Comparison of ENCODE assay signal across 10 mouse cellular contexts in genomic region chr5:148386471-148386870, GRCm38 (mm10). TPM values are rescaled to one million over a fixed set of nuclear protein-coding genes. Genes with fewer than 3 reads are reported as not detected.
DNase-seq lines count a peak whose midpoint lies in the region; TF ChIP-seq lines count a peak whose summit lies in the region.
"Had no signal": no experiment of that assay in that cellular context is flagged by ENCODE, and none has a peak within 500 bp of the region (broad histone marks: within the 10 kb centered on the region; RNA-seq: fewer than 3 reads in every experiment).

No protein-coding gene starts in this region.

- H3K27ac ChIP-seq in cortical plate, adult 2 months (ENCODE audit: insufficient read depth, low read length), result no peak overlapping the region
- H3K27ac ChIP-seq: hindbrain, embryonic 15.5 days; midbrain, embryonic 10.5 days had no signal

- peak; percentile 37 for TF ChIP-seq CTCF in cortical plate, adult 2 months (IDR thresholded peaks at IDR 0.05; ENCODE audit: extremely low read depth, insufficient read depth, low read length)

- peaks cover 3% of the 10 kb centered on the region for H3K4me1 ChIP-seq in cortical plate, adult 2 months (ENCODE audit: control insufficient read depth, insufficient read depth, low read length)
- H3K4me1 ChIP-seq: midbrain, embryonic 10.5 days had no signal

- DNase-seq in frontal cortex, postnatal 36 days (ENCODE audit: low spot score in 2 of 2), result peak; percentile 43 to 59
- DNase-seq in frontal cortex, postnatal 10 days (ENCODE audit: low spot score in 2 of 2), result no peak
- DNase-seq in right cerebral cortex, adult 2 months (ENCODE audit: low spot score in 2 of 2), result peak; percentile 44 to 48
- no peak for DNase-seq in right cerebral cortex, postnatal 4 days
- DNase-seq in thymus, postnatal 14 days, result peak; percentile 31
- DNase-seq in kidney, postnatal 25 days, result no peak
- no peak for DNase-seq in heart, adult 8-10 months (ENCODE audit: low spot score)

- no peak for TF ChIP-seq POLR2A in cortical plate, adult 2 months (IDR thresholded peaks at IDR 0.05; ENCODE audit: extremely low read depth, insufficient read depth, low read length)

- H3K4me3 ChIP-seq in cortical plate, adult 2 months (ENCODE audit: insufficient read depth, low read length), result no peak overlapping the region
- H3K4me3 ChIP-seq: hindbrain, embryonic 15.5 days; midbrain, embryonic 10.5 days had no signal

RNA-seq across cellular contexts. Expression of gene Slc7a1, which starts 13.2 kb away (rescaled TPM):
- 9.3 and 10.2 TPM in 2 replicates for polyA plus RNA-seq in cortical plate, adult 2 months (2012; rRNA removed)
- 10 to 100 TPM in 3 of 4 experiments, 1 to 10 TPM in 1; 9.3 to 13.4 (median 10.9) TPM for total RNA-seq in heart, adult 8-10 months (2022)

Comparison
In these comparisons a context has a peak if more than half of its experiments do, and no peak if none do; other contexts are left out.
1. DNase-seq: peak in frontal cortex, postnatal 36 days (2 of 2), right cerebral cortex, adult 2 months (2 of 2) and thymus, postnatal 14 days (single experiment); none in frontal cortex, postnatal 10 days (0 of 2), right cerebral cortex, postnatal 4 days (single experiment), kidney, postnatal 25 days (0 of 2) and heart, adult 8-10 months (single experiment).